Mouse (Mus musculus) adrenal gland, adult 10 weeks (tissue): Measurements from ENCODE around the gene Ccdc148. TPM values are rescaled to one million over a fixed set of nuclear protein-coding genes. Genes with fewer than 3 reads are reported as not detected.

Experiments used
- polyA plus RNA-seq: library from polyadenylated mRNA; stranded (reverse); fragments of 350-450 nt; fragmentation: Illumina TruSeq; extraction: RNeasy Lipid Tissue Mini Kit (QIAGEN cat#74804); gene quantifications from one replicate; pipeline ENCODE4 v1.2.3, GENCODE M21; 2014; ENCODE audit warnings: low read depth, low replicate concordance

The Ccdc148 gene
- 3.0 TPM for polyA plus RNA-seq

GRCm38 (mm10) chr2:59160605-59160963 lies at the start of gene Ccdc148, which contains the start of gene Pkp4:
Ccdc148 (minus strand) TSS chr2:59160683.
Pkp4 (plus strand) TSS chr2:59160850.

DNA sequence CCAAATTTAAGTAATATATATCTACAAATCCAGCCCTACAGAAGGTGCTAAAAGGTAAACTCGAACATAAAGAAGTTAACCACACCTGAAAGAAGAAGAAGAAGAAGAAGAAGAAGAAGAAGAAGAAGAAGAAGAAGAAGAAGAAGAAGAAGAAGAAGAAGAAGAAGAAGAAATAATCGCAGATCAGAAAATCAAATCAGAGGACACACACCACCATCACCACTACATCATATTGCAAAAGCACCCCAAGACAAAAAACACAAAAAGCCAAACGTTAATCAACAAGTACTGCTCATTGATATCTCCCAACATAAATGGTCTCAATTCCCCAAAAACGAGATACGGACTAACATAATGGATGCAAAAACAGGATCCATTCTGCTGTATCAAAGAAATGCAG lies 301.3 kb downstream of the Ccdc148 start, which contains the start of gene Gm11099:
Gm11099 (plus strand) TSS at position 301 of the 400 bp plus-strand sequence.

Other genes starting within 250 kb of the Ccdc148 start
- 40.1 TPM for gene Pkp4, start 167 bp upstream of the Ccdc148 start, polyA plus RNA-seq